Mouse (Mus musculus) limb, embryonic 10.5 days (tissue): ENCODE measurements around the gene Crip2. TPM values are rescaled to one million over a fixed set of nuclear protein-coding genes. Genes with fewer than 3 reads are reported as not detected.
A peak's percentile ranks its signal among the peaks of the same experiment; 100 is the strongest.

Source experiments
- DNase-seq: peaks from one replicate; pipeline ENCODE4 v3.0.0-alpha.2; 2017; ENCODE audit warnings: low spot score
- H3K27ac ChIP-seq: fragments of 300-500 bp; sonication (generic); 2 replicates; pipeline ENCODE4 v1.5.1; 2016; ENCODE audit warnings: mild to moderate bottlenecking
- H3K27me3 ChIP-seq: fragments of 300-500 bp; sonication (generic); 2 replicates; pipeline ENCODE4 v1.6.1; 2016; ENCODE audit warnings: low read depth, mild to moderate bottlenecking; ENCODE audit not compliant: poor library complexity, severe bottlenecking
- H3K36me3 ChIP-seq: fragments of 300-500 bp; sonication (generic); 2 replicates; pipeline ENCODE4 v1.6.1; 2016; ENCODE audit warnings: mild to moderate bottlenecking, moderate library complexity
- H3K4me1 ChIP-seq: fragments of 300-500 bp; sonication (generic); 2 replicates; pipeline ENCODE4 v1.6.1; 2016
- H3K4me3 ChIP-seq: fragments of 300-500 bp; sonication (generic); 2 replicates; pipeline ENCODE4 v1.5.1; 2016; ENCODE audit warnings: mild to moderate bottlenecking, moderate library complexity
- H3K9me3 ChIP-seq: fragments of 300-500 bp; sonication (generic); replicated peaks from 2 replicates; pipeline ENCODE4 v1.6.1; 2016; ENCODE audit warnings: mild to moderate bottlenecking
- WGBS: fragments of 180-500 bp; shearing (Covaris S2); methylation state at CpG from one replicate; pipeline ENCODE4 v1.1.7; 2016; 5-methylcytosine and 5-hydroxymethylcytosine counted together
- polyA plus RNA-seq: library from polyadenylated mRNA; unstranded; fragments of >200 nt; fragmentation: Nextera tagmentation; extraction: Ambion mirVana; gene quantifications from 2 replicates; pipeline ENCODE4 v1.2.1, GENCODE M21; 2016

Gene Crip2
- polyA plus RNA-seq, 1 experiment from 2014 or later, result 63.8 TPM

GRCm38 (mm10) chr12:113108528-113109283 lies 31.3 kb upstream of the Crip2 start:
- no peak for DNase-seq
- no peaks in the 10 kb centered on the region for H3K9me3 ChIP-seq
- peaks cover 81% of the 10 kb centered on the region for H3K36me3 ChIP-seq
- H3K27me3 ChIP-seq, result no peaks in the 10 kb centered on the region
- H3K4me3 ChIP-seq, result no peak overlapping the region
- H3K4me1 ChIP-seq, result 0 out of 2 replicates have a peak, but pooled peaks cover 5% of the 10 kb centered on the region
- WGBS, result 91% methylated on average over 17 of the region's 17 CpGs
- no peak overlapping the region for H3K27ac ChIP-seq

GRCm38 (mm10) chr12:113109801-113110200 lies 30.2 kb upstream of the Crip2 start:
- Histone ChIP-seq H3K36me3 (peaks cover 81% of the 10 kb centered on the region), H3K9me3 (no peaks in the 10 kb centered on the region)
- DNase-seq, result no peak

GRCm38 (mm10) chr12:113114141-113114540 lies 25.9 kb upstream of the Crip2 start:
- DNase-seq, result no peak
- H3K9me3 ChIP-seq, result no peaks in the 10 kb centered on the region
- H3K4me1 ChIP-seq, result no peaks in the 10 kb centered on the region
- no peak overlapping the region for H3K27ac ChIP-seq
- no peak overlapping the region for H3K4me3 ChIP-seq
- WGBS, result 92% methylated on average over 4 of the region's 4 CpGs
- peaks cover 84% of the 10 kb centered on the region for H3K36me3 ChIP-seq
- H3K27me3 ChIP-seq, result no peaks in the 10 kb centered on the region

More at GRCm38 (mm10) chr12:113109801-113110200, 30.2 kb upstream of the Crip2 start:
- Histone ChIP-seq H3K27ac (no peak overlapping the region), H3K27me3 (no peaks in the 10 kb centered on the region), H3K4me1 (0 out of 2 replicates have a peak, but pooled peaks cover 5% of the 10 kb centered on the region), H3K4me3 (no peak overlapping the region)
- 91% methylated on average over 10 of the region's 10 CpGs for WGBS

- Histone ChIP-seq H3K36me3 (peaks cover 87% of the 10 kb centered on the region), H3K9me3 (no peaks in the 10 kb centered on the region), H3K27ac (no peak overlapping the region), H3K4me3 (no peak overlapping the region), H3K27me3 (no peaks in the 10 kb centered on the region), H3K4me1 (no peaks in the 10 kb centered on the region)
- WGBS, result 86% methylated on average over 16 of the region's 16 CpGs
- no peak for DNase-seq
These were observed 25.0 kb upstream of the Crip2 start for GRCm38 (mm10) chr12:113114856-113115538.

- Histone ChIP-seq H3K4me3 (no peak overlapping the region), H3K27ac (no peak overlapping the region), H3K27me3 (no peaks in the 10 kb centered on the region), H3K9me3 (no peaks in the 10 kb centered on the region), H3K4me1 (no peaks in the 10 kb centered on the region), H3K36me3 (peaks cover 98% of the 10 kb centered on the region)
- DNase-seq, result peak; percentile 85
- WGBS, result 88% methylated on average over 20 of the region's 20 CpGs
These were observed 20.3 kb upstream of the Crip2 start for GRCm38 (mm10) chr12:113119516-113120410.

- Histone ChIP-seq H3K4me3 (no peak overlapping the region), H3K4me1 (no peaks in the 10 kb centered on the region), H3K27ac (no peak overlapping the region), H3K27me3 (no peaks in the 10 kb centered on the region), H3K9me3 (no peaks in the 10 kb centered on the region), H3K36me3 (peaks cover 100% of the 10 kb centered on the region)
- 87% methylated on average over 6 of the region's 6 CpGs for WGBS
- no peak for DNase-seq
These were observed 15.3 kb upstream of the Crip2 start for GRCm38 (mm10) chr12:113124726-113125125.

GRCm38 (mm10) chr12:113130732-113131131 lies 9.3 kb upstream of the Crip2 start:
- Histone ChIP-seq H3K4me3 (no peak overlapping the region), H3K27ac (no peak overlapping the region), H3K27me3 (no peaks in the 10 kb centered on the region), H3K4me1 (no peaks in the 10 kb centered on the region), H3K36me3 (peaks cover 100% of the 10 kb centered on the region), H3K9me3 (no peaks in the 10 kb centered on the region)
- no peak for DNase-seq
- over 99% methylated on average over 8 of the region's 8 CpGs for WGBS

GRCm38 (mm10) chr12:113131601-113132000 lies 8.4 kb upstream of the Crip2 start:
- WGBS, result 97% methylated on average over 14 of the region's 14 CpGs
- no peaks in the 10 kb centered on the region for H3K27me3 ChIP-seq
- H3K27ac ChIP-seq, result no peak overlapping the region
- H3K4me1 ChIP-seq, result no peaks in the 10 kb centered on the region
- H3K9me3 ChIP-seq, result no peaks in the 10 kb centered on the region
- H3K36me3 ChIP-seq, result peaks cover 100% of the 10 kb centered on the region
- no peak for DNase-seq
- no peak overlapping the region for H3K4me3 ChIP-seq

- Histone ChIP-seq H3K36me3 (peaks cover 100% of the 10 kb centered on the region), H3K9me3 (no peaks in the 10 kb centered on the region), H3K27me3 (no peaks in the 10 kb centered on the region), H3K4me3 (no peak overlapping the region), H3K4me1 (no peaks in the 10 kb centered on the region), H3K27ac (no peak overlapping the region)
- no peak for DNase-seq
- WGBS, result 87% methylated on average over 2 of the region's 2 CpGs
These were observed 7.5 kb upstream of the Crip2 start for GRCm38 (mm10) chr12:113132567-113132966.

GRCm38 (mm10) chr12:113133260-113133659 lies 6.8 kb upstream of the Crip2 start:
- H3K36me3 ChIP-seq, result peaks cover 100% of the 10 kb centered on the region

GRCm38 (mm10) chr12:113133861-113134403 lies 6.1 kb upstream of the Crip2 start:
- no peak for DNase-seq
- WGBS, result 91% methylated on average over 5 of the region's 5 CpGs
- no peaks in the 10 kb centered on the region for H3K27me3 ChIP-seq
- H3K9me3 ChIP-seq, result no peaks in the 10 kb centered on the region
- H3K4me1 ChIP-seq, result peaks cover 4% of the 10 kb centered on the region
- no peak overlapping the region for H3K4me3 ChIP-seq
- H3K27ac ChIP-seq, result no peak overlapping the region
- H3K36me3 ChIP-seq, result peaks cover 100% of the 10 kb centered on the region

More at GRCm38 (mm10) chr12:113133260-113133659, 6.8 kb upstream of the Crip2 start:
- DNase-seq, result no peak
- H3K4me3 ChIP-seq, result no peak overlapping the region
- H3K27me3 ChIP-seq, result no peaks in the 10 kb centered on the region
- H3K27ac ChIP-seq, result no peak overlapping the region
- WGBS, result 92% methylated on average over 9 of the region's 9 CpGs
- no peaks in the 10 kb centered on the region for H3K9me3 ChIP-seq
- no peaks in the 10 kb centered on the region for H3K4me1 ChIP-seq

- peaks cover 96% of the 10 kb centered on the region for H3K36me3 ChIP-seq
These were observed 5.5 kb upstream of the Crip2 start for GRCm38 (mm10) chr12:113134502-113134901.

More at GRCm38 (mm10) chr12:113134502-113134901, 5.5 kb upstream of the Crip2 start:
- H3K4me3 ChIP-seq, result no peak overlapping the region
- H3K4me1 ChIP-seq, result peaks cover 10% of the 10 kb centered on the region
- no peak overlapping the region for H3K27ac ChIP-seq
- H3K27me3 ChIP-seq, result no peaks in the 10 kb centered on the region
- WGBS, result 93% methylated on average over 4 of the region's 4 CpGs
- no peaks in the 10 kb centered on the region for H3K9me3 ChIP-seq
- no peak for DNase-seq
